27 mouse cellular contexts compared by ENCODE assay signal in the genomic region with DNA sequence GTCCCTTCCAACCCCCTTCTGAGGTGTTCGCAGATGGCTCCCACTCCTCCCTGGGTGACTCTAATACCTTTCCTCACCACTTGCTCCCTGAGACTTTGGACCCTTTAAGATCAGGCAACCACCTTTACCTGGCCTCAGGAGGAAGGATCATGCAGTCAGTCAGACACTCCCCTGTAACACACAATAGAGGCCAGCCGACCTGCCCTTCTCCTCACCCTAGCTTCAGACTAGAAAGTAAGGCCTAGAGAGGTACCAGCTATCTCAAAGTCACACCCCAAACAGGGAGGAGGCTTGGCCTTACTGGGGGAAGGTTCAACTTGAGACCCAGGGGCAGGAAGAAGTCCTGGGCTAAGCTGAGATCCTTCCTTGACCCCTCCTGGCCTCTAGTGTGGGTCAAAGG. TPM values are rescaled to one million over a fixed set of nuclear protein-coding genes. Genes with fewer than 3 reads are reported as not detected.
"Had no signal": no experiment of that assay in that cellular context is flagged by ENCODE, and none has a peak within 500 bp of the region (broad histone marks: within the 10 kb centered on the region; RNA-seq: fewer than 3 reads in every experiment).

No protein-coding gene starts in this region.

- H3K4me1 ChIP-seq: heart, embryonic 13.5 days; heart, embryonic 15.5 days; kidney, embryonic 15.5 days; limb, embryonic 10.5 days; limb, embryonic 12.5 days had no signal

- H3K9me3 ChIP-seq: heart, embryonic 13.5 days; heart, embryonic 15.5 days; kidney, embryonic 15.5 days; limb, embryonic 10.5 days; limb, embryonic 12.5 days had no signal

- H3K27me3 ChIP-seq: heart, embryonic 13.5 days; heart, embryonic 15.5 days; kidney, embryonic 15.5 days; limb, embryonic 12.5 days had no signal

- H3K9ac ChIP-seq: heart, embryonic 13.5 days; heart, embryonic 15.5 days; hindbrain, embryonic 14.5 days; kidney, embryonic 15.5 days; limb, embryonic 12.5 days had no signal

- H3K36me3 ChIP-seq: heart, embryonic 13.5 days; heart, embryonic 15.5 days; kidney, embryonic 15.5 days; limb, embryonic 10.5 days; limb, embryonic 12.5 days had no signal

- ATAC-seq: forebrain, embryonic 16.5 days; hindbrain, embryonic 16.5 days; inflammation-experienced regulatory T-cells, adult 6 months had no signal

- H3K4me2 ChIP-seq: heart, embryonic 11.5 days; heart, embryonic 13.5 days; heart, embryonic 15.5 days; hindbrain, embryonic 14.5 days; kidney, embryonic 15.5 days; limb, embryonic 12.5 days had no signal

- DNase-seq: gastrocnemius, adult 2 months; gastrocnemius, postnatal 10 days; gastrocnemius, postnatal 25 days; heart, adult 11 months; heart, adult 2 months; heart, postnatal 14 days; heart, postnatal 36 days; kidney, adult 11 months; kidney, adult 2 months; kidney, adult 9 months; kidney, postnatal 14 days; kidney, postnatal 36 days; layer of hippocampus, adult 9-11 months; liver had no signal

- H3K4me3 ChIP-seq: gastrocnemius, adult 2 months; heart, adult 2 months; heart, embryonic 13.5 days; heart, embryonic 15.5 days; kidney, embryonic 15.5 days; left cerebral cortex, adult 2 months; limb, embryonic 10.5 days; limb, embryonic 12.5 days had no signal

- H3K27ac ChIP-seq: gastrocnemius, adult 2 months; heart, adult 2 months; heart, embryonic 13.5 days; heart, embryonic 15.5 days; hindbrain, embryonic 14.5 days; kidney, embryonic 15.5 days; kidney, postnatal 0 days; left cerebral cortex, adult 2 months; limb, embryonic 10.5 days; limb, embryonic 12.5 days had no signal

RNA-seq across cellular contexts. Expression of a gene that starts 9.9 kb away (rescaled TPM):
- total RNA-seq: heart, adult 2 months; heart, postnatal 14 days; heart, postnatal 36 days; hematopoietic stem cell, adult 5-6 weeks had no signal

RNA-seq across cellular contexts. Expression of a gene that starts 35.6 kb away (rescaled TPM):
- polyA plus RNA-seq: inflammation-experienced regulatory T-cells, adult 6 months had no signal
